Mouse (Mus musculus) CH12.LX (cell line): Measurements from ENCODE around the gene Nufip1. TPM values are rescaled to one million over a fixed set of nuclear protein-coding genes. Genes with fewer than 3 reads are reported as not detected.

Experiments
- DNase-seq: peaks from one replicate; pipeline ENCODE4 v3.0.0-alpha.2; 2013; ENCODE audit errors: extremely low read depth
- H3K27ac ChIP-seq: 2 replicates; pipeline ENCODE4 v1.5.1; 2012; ENCODE audit warnings: low read depth, mild to moderate bottlenecking, control low read depth, moderate library complexity; ENCODE audit not compliant: insufficient read depth
- H3K27me3 ChIP-seq: replicated peaks from 2 replicates; pipeline ENCODE3; 2012; ENCODE audit warnings: inconsistent platforms
- H3K36me3 ChIP-seq, 2 experiments: replicated peaks in 1 of 2; 2 replicates each; pipeline versions ENCODE3 to v1.6.1; 2012; ENCODE audit warnings: inconsistent platforms in 1 of 2, low read length in 1 of 2, mild to moderate bottlenecking in 1 of 2, mixed read lengths in 1 of 2, moderate library complexity in 1 of 2; ENCODE audit not compliant: control insufficient read depth in 1 of 2, insufficient read depth in 1 of 2
- H3K4me1 ChIP-seq, 2 experiments: 2 replicates each; pipeline ENCODE4 v1.6.1; 2012; ENCODE audit warnings: inconsistent platforms in 1 of 2, moderate library complexity in 1 of 2; ENCODE audit not compliant: insufficient read depth in 2 of 2, control insufficient read depth in 1 of 2
- H3K4me2 ChIP-seq: 2 replicates; pipeline ENCODE4 v1.6.1; 2012; ENCODE audit warnings: low read depth, mild to moderate bottlenecking, control low read depth; ENCODE audit not compliant: poor library complexity, insufficient read depth, severe bottlenecking
- H3K4me3 ChIP-seq, 3 experiments: fragments of 150-350 bp in 1 of 3; sonication (generic) in 1 of 3; replicated peaks in 1 of 3; 2 replicates each; pipeline versions ENCODE3 to v1.5.1; 2011 to 2012; ENCODE audit warnings: low read depth in 2 of 3, low read length in 2 of 3, mild to moderate bottlenecking in 2 of 3, moderate library complexity in 2 of 3, control low read depth in 1 of 3, improper control_type of control experiment in 1 of 3, inconsistent platforms in 1 of 3, mixed read lengths in 1 of 3; ENCODE audit not compliant: poor library complexity in 1 of 3
- H3K79me2 ChIP-seq: replicated peaks from 2 replicates; pipeline ENCODE4 v1.6.1; 2012; ENCODE audit warnings: mild to moderate bottlenecking, moderate library complexity; ENCODE audit not compliant: control insufficient read depth, poor library complexity, insufficient read depth, severe bottlenecking; ENCODE audit errors: extremely low read depth
- H3K9ac ChIP-seq: 2 replicates; pipeline ENCODE4 v1.6.1; 2012; ENCODE audit warnings: low read depth, mild to moderate bottlenecking, control low read depth, moderate library complexity; ENCODE audit not compliant: insufficient read depth
- H3K9me3 ChIP-seq: replicated peaks from 2 replicates; pipeline ENCODE3; 2012; ENCODE audit warnings: low read length, inconsistent platforms, mixed read lengths
- CTCF ChIP-seq, 2 experiments: IDR thresholded peaks in 1 of 2; conservative IDR thresholded peaks in 1 of 2; 2 replicates each; pipeline ENCODE4 v1.5.1; 2011 to 2012; ENCODE audit warnings: low read depth in 2 of 2, low read length in 2 of 2, improper control_type of control experiment in 1 of 2, inconsistent platforms in 1 of 2, mild to moderate bottlenecking in 1 of 2, moderate library complexity in 1 of 2
- GABPA ChIP-seq: IDR thresholded peaks from 2 replicates; pipeline ENCODE4 v1.6.1; 2012; ENCODE audit warnings: low read depth, low read length, improper control_type of control experiment, inconsistent platforms; ENCODE audit not compliant: insufficient replicate concordance
- JUN ChIP-seq: IDR thresholded peaks from 2 replicates; pipeline ENCODE4 v1.6.1; 2011; ENCODE audit warnings: low read depth, mild to moderate bottlenecking, low read length, improper control_type of control experiment, moderate library complexity; ENCODE audit not compliant: insufficient read depth
- KAT2A ChIP-seq: IDR thresholded peaks from 2 replicates; pipeline ENCODE4 v1.6.1; 2012; ENCODE audit warnings: low read length, improper control_type of control experiment, inconsistent platforms; ENCODE audit not compliant: insufficient replicate concordance
- MXI1 ChIP-seq: IDR thresholded peaks from 2 replicates; pipeline ENCODE4 v1.6.1; 2011; ENCODE audit warnings: mild to moderate bottlenecking, low read depth, low read length, improper control_type of control experiment
- MYC ChIP-seq: IDR thresholded peaks from 2 replicates; pipeline ENCODE4 v1.6.1; 2011; ENCODE audit warnings: low read depth, mild to moderate bottlenecking, improper control_type of control experiment, low read length
- RAD21 ChIP-seq: IDR thresholded peaks from 2 replicates; pipeline ENCODE4 v1.6.1; 2011; ENCODE audit warnings: low read depth, mild to moderate bottlenecking, low read length, improper control_type of control experiment, moderate library complexity
- SIN3A ChIP-seq: IDR thresholded peaks from 2 replicates; pipeline ENCODE4 v1.6.1; 2012; ENCODE audit warnings: low read length, improper control_type of control experiment, inconsistent platforms
- SMC3 ChIP-seq: IDR thresholded peaks from 2 replicates; pipeline ENCODE4 v1.6.1; 2011; ENCODE audit warnings: low read depth, low read length, improper control_type of control experiment
- ZKSCAN1 ChIP-seq: IDR thresholded peaks from 2 replicates; pipeline ENCODE4 v1.6.1; 2012; ENCODE audit warnings: low read depth, inconsistent platforms, low read length, improper control_type of control experiment, borderline replicate concordance
- dilution Hi-C: fragments of 300-500 bp; cut with MboI; formaldehyde crosslinking; loops from 2 replicates; pipeline ENCODE4 v1.14.3; 2020; ENCODE audit warnings: low sequenced_read_pairs; ENCODE audit not compliant: extremely low pct_unique_long_range_greater_than_20kb, extremely low pct_ligation_motif_present
- in situ Hi-C: fragments of 300-500 bp; cut with MboI; formaldehyde crosslinking; loops from 3 replicates; pipeline ENCODE4 v1.14.3; 2019; ENCODE audit warnings: low sequenced_read_pairs, low pct_ligation_motif_present, low pct_unique_long_range_greater_than_20kb, mixed read lengths
- polyA plus RNA-seq: library from polyadenylated mRNA; unstranded; fragments of >175 nt; gene quantifications from 2 replicates; pipeline ENCODE4 v1.2.1, GENCODE M21; 2012; ENCODE audit warnings: low read depth; ENCODE audit not compliant: insufficient read length
- total RNA-seq, 2 experiments: library from RNA; depleted of rRNA; stranded (reverse); fragments of 300-350 nt in 1 of 2; fragments of >200 nt in 1 of 2; gene quantifications; 2 replicates each; pipeline ENCODE4 v1.2.3; 2012 to 2014

Nufip1 gene
- total and polyA plus RNA-seq, 3 experiments: 14.8 to 32.1 (median 24.6) TPM

GRCm38 (mm10) chr14:76099543-76099942 is 11.1 kb upstream of the Nufip1 start:
- no peak overlapping the region for H3K4me2 ChIP-seq
- no peak overlapping the region for H3K4me3 ChIP-seq
- H3K9me3 ChIP-seq: no peaks in the 10 kb centered on the region
- dilution Hi-C loops: no loop called here
- TF ChIP-seq GABPA (no peak), SIN3A (no peak), MXI1 (no peak)
- TF ChIP-seq, all 38 proteins: peak for 0
- peaks cover 49 to 89% of the 10 kb centered on the region in 2 experiments for H3K36me3 ChIP-seq
- DNase-seq: no peak
- no peaks in the 10 kb centered on the region for H3K27me3 ChIP-seq
- H3K4me1 ChIP-seq: no peaks in the 10 kb centered on the region
- H3K27ac ChIP-seq: no peak overlapping the region
- H3K79me2 ChIP-seq: no peaks in the 10 kb centered on the region
- no peak overlapping the region for H3K9ac ChIP-seq
- in situ Hi-C loops: no loop called here

- dilution Hi-C loops (no loop called here), in situ Hi-C loops (no loop called here)
- no peak overlapping the region for H3K27ac ChIP-seq
- H3K79me2 ChIP-seq: peaks cover 31% of the 10 kb centered on the region
- DNase-seq: no peak
- no peaks in the 10 kb centered on the region for H3K9me3 ChIP-seq
- H3K4me1 ChIP-seq: peaks cover 3 to 30% of the 10 kb centered on the region in 2 experiments; a peak in 3 of 4 replicates
- TF ChIP-seq JUN: no peak
- TF ChIP-seq KAT2A: no peak
- TF ChIP-seq ZKSCAN1: no peak
- no peak overlapping the region for H3K4me2 ChIP-seq
- no peaks in the 10 kb centered on the region for H3K27me3 ChIP-seq
- no peak overlapping the region for H3K4me3 ChIP-seq
- H3K36me3 ChIP-seq: peaks cover 51 to 73% of the 10 kb centered on the region in 2 experiments
- H3K9ac ChIP-seq: no peak overlapping the region
Measured at GRCm38 (mm10) chr14:76115744-76116143, 5.1 kb downstream of the Nufip1 start.

- Histone ChIP-seq H3K27me3 (no peaks in the 10 kb centered on the region), H3K36me3 (peaks cover 71 to 98% of the 10 kb centered on the region in 2 experiments), H3K27ac (no peak overlapping the region), H3K4me1 (peaks cover 3 to 14% of the 10 kb centered on the region in 2 experiments; a peak in 3 of 4 replicates)
- DNase-seq: peak; percentile 24
- in situ Hi-C loops: no loop called here
- TF ChIP-seq RAD21 (peak; percentile 21), CTCF (conservative IDR thresholded peaks at IDR 0.05 in 1 of 2, IDR thresholded peaks at IDR 0.05 in 1 of 2; ENCODE audit: low read depth in 2 of 2, low read length in 2 of 2) (peak in 1 of 2 experiments; percentile 50; a peak in 2 of 4 replicates), MYC (no peak), SMC3 (peak; percentile 25)
- TF ChIP-seq, all 38 proteins: peak for 3
- no peak overlapping the region for H3K4me2 ChIP-seq
- H3K4me3 ChIP-seq: no peak overlapping the region
- dilution Hi-C loops: no loop called here
- no peak overlapping the region for H3K9ac ChIP-seq
- H3K79me2 ChIP-seq: peaks cover 19% of the 10 kb centered on the region
- H3K9me3 ChIP-seq: no peaks in the 10 kb centered on the region
Measured at GRCm38 (mm10) chr14:76118963-76119362, 8.3 kb downstream of the Nufip1 start.
